Mouse (Mus musculus): ENCODE results near the gene Fam118a.

DNA sequence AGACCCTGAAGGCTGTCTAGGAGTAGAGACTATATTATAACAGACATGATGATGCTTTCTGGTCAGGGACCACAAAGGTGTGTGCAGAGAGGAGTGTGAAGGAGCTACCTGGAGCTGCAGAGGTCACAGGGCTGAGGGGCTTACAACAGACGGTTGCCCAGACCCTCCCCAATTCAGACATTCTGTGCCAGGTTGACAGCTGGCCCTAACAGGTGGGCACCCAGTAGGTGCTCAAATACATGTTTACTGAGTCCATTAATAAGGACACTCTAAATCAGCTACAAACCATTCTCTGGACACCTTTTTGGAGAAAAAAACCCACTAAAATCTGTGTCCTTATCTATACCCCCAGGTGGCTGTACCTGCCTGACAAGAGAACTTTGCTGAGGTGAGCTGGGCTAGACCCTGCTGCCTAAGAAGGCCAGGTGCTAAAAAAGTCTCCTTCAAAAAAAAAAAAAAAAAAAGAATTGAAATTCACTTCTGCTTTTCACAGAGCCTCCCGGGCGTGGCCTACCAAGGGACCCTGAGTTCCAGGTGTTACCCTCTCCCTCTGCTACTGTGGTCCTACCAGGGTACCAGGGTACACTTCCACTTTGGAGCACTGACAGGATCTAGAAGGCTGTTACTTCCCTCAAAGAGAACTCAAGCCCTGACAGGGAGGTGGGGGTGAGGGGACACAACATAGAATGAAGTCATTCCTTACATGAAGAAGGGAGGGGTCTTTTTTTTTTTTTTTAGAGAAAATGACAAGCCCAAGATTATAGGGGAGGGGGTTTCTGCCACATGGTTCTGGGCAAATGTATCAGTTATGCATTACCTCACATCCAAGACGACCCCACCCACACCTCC lies 42.4 kb upstream of the Fam118a start:
- TF ChIP-seq CTCF (IDR thresholded peaks at IDR 0.05) (no peak), EP300 (IDR thresholded peaks at IDR 0.05; ENCODE audit: insufficient read depth, low read depth, low read length) (no peak), POLR2A (IDR thresholded peaks at IDR 0.05; ENCODE audit: insufficient read depth, low read depth, low read length) (no peak)
